In genomic region chr13:54766192-54766768, GRCm38 (mm10) we compare ENCODE assay signal across 8 mouse cellular contexts. TPM values are rescaled to one million over a fixed set of nuclear protein-coding genes. Genes with fewer than 3 reads are reported as not detected.
A peak's percentile ranks its signal among the peaks of the same experiment; 100 is the strongest.
DNase-seq lines count a peak whose midpoint lies in the region; ATAC-seq and TF ChIP-seq lines count a peak whose summit lies in the region.

Sncb (minus strand) TSS chr13:54766595.

- DNase-seq in CD4-positive helper T cell, adult 2 months (ENCODE audit: low read depth, low spot score) = peak; percentile 74
- DNase-seq in adrenal gland, adult 18-20 months (ENCODE audit: low spot score in 2 of 2) = peak; percentile 55 to 67
- DNase-seq in embryo, embryonic 9.5 days (ENCODE audit: extremely low spot score) = peak; percentile 67
- DNase-seq in kidney, postnatal 25 days = peak; percentile 29 to 49
- peak; percentile 58 for DNase-seq in liver, postnatal 0 days
- peak; percentile 85 for DNase-seq in retina, postnatal 1 day
- no peak for DNase-seq in c-Kit-positive CD71-positive TER-119-positive erythroid progenitor cells, embryonic 14.5 days (ENCODE audit: low spot score)

- H3K4me2 ChIP-seq in heart, embryonic 14.5 days (ENCODE audit: low read length) = peak within 1 kb of the TSS; percentile 56
- H3K4me2 ChIP-seq in liver, postnatal 0 days (ENCODE audit: low read depth, low read length) = peak within 1 kb of the TSS; percentile 45

- H3K9me3 ChIP-seq in heart, embryonic 14.5 days (ENCODE audit: control insufficient read depth, low read length) = no peaks in the 10 kb centered on the region
- no peaks in the 10 kb centered on the region for H3K9me3 ChIP-seq in liver, postnatal 0 days (ENCODE audit: low read length)

- H3K4me1 ChIP-seq in heart, embryonic 14.5 days (ENCODE audit: control insufficient read depth in 2 of 2, insufficient read depth in 2 of 2, low read length in 2 of 2) = peaks cover 0 to 7% of the 10 kb centered on the region in 2 experiments; a peak in 1 of 4 replicates
- peaks cover 7% of the 10 kb centered on the region; the same call in 1 of the 2 replicates for H3K4me1 ChIP-seq in liver, postnatal 0 days (ENCODE audit: insufficient read depth)

- H3K27ac ChIP-seq in heart, embryonic 14.5 days (replicated peaks in 1 of 2; ENCODE audit: control insufficient read depth in 1 of 2, insufficient read depth in 1 of 2, low read depth in 2 of 2, low read length in 2 of 2) = no peak within 1 kb of the TSS
- no peak within 1 kb of the TSS for H3K27ac ChIP-seq in liver, postnatal 0 days (ENCODE audit: low read depth)

- no peak for TF ChIP-seq EP300 in liver, postnatal 0 days (IDR thresholded peaks at IDR 0.05; ENCODE audit: low read depth)

- 2% methylated on average over 35 of the region's 35 CpGs for WGBS in heart, embryonic 14.5 days
- 3% methylated on average over 35 of the region's 35 CpGs for WGBS in liver, postnatal 0 days (ENCODE audit: insufficient replicate concordance)

- no peak for ATAC-seq in heart, embryonic 14.5 days (ENCODE audit: insufficient number of reproducible peaks, insufficient read depth, low FRiP score, low read depth)
- ATAC-seq in liver, postnatal 0 days = no peak

- no peaks in the 10 kb centered on the region for H3K36me3 ChIP-seq in heart, embryonic 14.5 days (ENCODE audit: control insufficient read depth, insufficient read depth, low read length)
- H3K36me3 ChIP-seq in liver, postnatal 0 days (replicated peaks; ENCODE audit: insufficient read depth, low read length) = no peaks in the 10 kb centered on the region

- H3K4me3 ChIP-seq in heart, embryonic 14.5 days (ENCODE audit: control insufficient read depth in 1 of 2, insufficient read depth in 1 of 2, low read depth in 1 of 2, low read length in 2 of 2) = peak within 1 kb of the TSS; percentile 4 to 29; a peak in 3 of 4 replicates
- H3K4me3 ChIP-seq in liver, postnatal 0 days (ENCODE audit: low read depth, low read length) = peak within 1 kb of the TSS; percentile 20; the same call in 1 of the 2 replicates

- H3K9ac ChIP-seq in heart, embryonic 14.5 days (ENCODE audit: low read length) = no peak within 1 kb of the TSS
- H3K9ac ChIP-seq in liver, postnatal 0 days (replicated peaks) = no peak within 1 kb of the TSS

- peak; percentile 73 for TF ChIP-seq CTCF in liver, postnatal 0 days (IDR thresholded peaks at IDR 0.05; ENCODE audit: low read depth)

- peaks cover 56% of the 10 kb centered on the region for H3K27me3 ChIP-seq in heart, embryonic 14.5 days (ENCODE audit: control insufficient read depth, insufficient read depth, low read length)
- H3K27me3 ChIP-seq in liver, postnatal 0 days (ENCODE audit: insufficient read depth, low read length) = peaks cover 39% of the 10 kb centered on the region

RNA-seq across cellular contexts. Expression of gene Sncb, which starts in this region (rescaled TPM):
- 1 to 10 TPM; 1.8 to 3.3 TPM for total RNA-seq in adrenal gland, adult 18-20 months (2021)
- polyA plus RNA-seq in heart, embryonic 14.5 days (2014; fragmentation: Nextera tagmentation; extraction: Ambion mirVana) = not detected in 2 replicates
- not detected in 2 replicates for polyA plus RNA-seq in liver, postnatal 0 days (2015; fragmentation: Nextera tagmentation; extraction: Ambion mirVana)

Comparison
In these comparisons a context has a peak if more than half of its experiments do, and no peak if none do; other contexts are left out.
1. Peak in DNase-seq, H3K4me3 ChIP-seq and H3K4me2 ChIP-seq in liver, postnatal 0 days; RNA of the gene not detected or under 1 TPM.